Mouse (Mus musculus) ES-Bruce4 (cell line): Measurements from ENCODE around the gene Sufu.

Source experiments
- CTCF ChIP-seq: IDR thresholded peaks from one replicate; pipeline ENCODE4 v1.8.1; 2011; ENCODE audit warnings: low read depth, low read length
- POLR2A ChIP-seq: IDR thresholded peaks from one replicate; pipeline ENCODE4 v1.8.1; 2011; ENCODE audit warnings: low read length; ENCODE audit not compliant: insufficient read depth

DNA sequence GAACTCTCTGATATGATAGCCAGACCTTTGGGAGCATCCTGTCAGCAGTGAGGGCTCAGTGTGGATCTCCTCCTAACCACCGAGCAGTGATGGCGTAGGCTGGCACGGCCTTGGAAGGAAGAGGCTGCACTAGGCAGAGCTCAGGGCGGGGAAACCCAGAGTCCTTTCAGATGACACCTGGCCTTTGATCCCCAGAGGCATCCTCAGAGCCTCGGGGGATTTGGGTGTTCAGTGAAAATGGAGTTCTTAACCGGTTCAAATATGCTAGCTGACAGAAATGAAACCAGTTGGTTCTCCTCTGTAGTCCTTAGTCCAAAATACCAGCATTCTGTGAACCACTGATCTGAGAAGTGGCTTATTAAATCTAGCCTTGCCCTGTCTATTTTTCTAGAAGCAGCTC is 69.5 kb downstream of the Sufu start:
- no peak for TF ChIP-seq CTCF
- TF ChIP-seq POLR2A = no peak
